Mouse (Mus musculus): Measurements from ENCODE around the gene Runx3. TPM values are rescaled to one million over a fixed set of nuclear protein-coding genes. Genes with fewer than 3 reads are reported as not detected.

Gene Runx3
- polyA plus RNA-seq, 1 experiment from 2014 or later = not detected

GRCm38 (mm10) chr4:135190364-135190763 is 69.9 kb downstream of the Runx3 start:
- H3K4me2 ChIP-seq (replicated peaks) = no peak overlapping the region
- no peak overlapping the region for H3K4me3 ChIP-seq (replicated peaks)
- no peaks in the 10 kb centered on the region for H3K36me3 ChIP-seq
- no peak overlapping the region for H3K9ac ChIP-seq (replicated peaks)
- no peak overlapping the region for H3K27ac ChIP-seq
- WGBS = 88% methylated on average over 1 of the region's 1 CpGs
- no peaks in the 10 kb centered on the region for H3K9me3 ChIP-seq
- no peaks in the 10 kb centered on the region for H3K27me3 ChIP-seq
- ATAC-seq = no peak
- no peaks in the 10 kb centered on the region for H3K4me1 ChIP-seq (replicated peaks)

GRCm38 (mm10) chr4:135191185-135191584 is 70.7 kb downstream of the Runx3 start:
- WGBS = 73% methylated on average over 1 of the region's 1 CpGs
- ATAC-seq = no peak

GRCm38 (mm10) chr4:135191604-135192003 is 71.2 kb downstream of the Runx3 start:
- 76% methylated on average over 11 of the region's 11 CpGs for WGBS
- Histone ChIP-seq H3K27ac (no peak overlapping the region), H3K9me3 (no peaks in the 10 kb centered on the region), H3K4me1 (replicated peaks) (no peaks in the 10 kb centered on the region), H3K27me3 (no peaks in the 10 kb centered on the region), H3K36me3 (no peaks in the 10 kb centered on the region), H3K4me3 (replicated peaks) (no peak overlapping the region), H3K9ac (replicated peaks) (no peak overlapping the region), H3K4me2 (replicated peaks) (no peak overlapping the region)
- ATAC-seq = no peak

More at GRCm38 (mm10) chr4:135191185-135191584, 70.7 kb downstream of the Runx3 start:
- no peaks in the 10 kb centered on the region for H3K4me1 ChIP-seq (replicated peaks)
- no peak overlapping the region for H3K4me2 ChIP-seq (replicated peaks)
- no peak overlapping the region for H3K9ac ChIP-seq (replicated peaks)
- no peaks in the 10 kb centered on the region for H3K36me3 ChIP-seq
- H3K27me3 ChIP-seq = no peaks in the 10 kb centered on the region
- H3K4me3 ChIP-seq (replicated peaks) = no peak overlapping the region
- H3K27ac ChIP-seq = no peak overlapping the region
- no peaks in the 10 kb centered on the region for H3K9me3 ChIP-seq

- no peaks in the 10 kb centered on the region for H3K36me3 ChIP-seq
- H3K27ac ChIP-seq = no peak overlapping the region
- WGBS = 81% methylated on average over 5 of the region's 5 CpGs
- no peaks in the 10 kb centered on the region for H3K9me3 ChIP-seq
- H3K9ac ChIP-seq (replicated peaks) = no peak overlapping the region
- no peak for ATAC-seq
- no peaks in the 10 kb centered on the region for H3K4me1 ChIP-seq (replicated peaks)
- no peaks in the 10 kb centered on the region for H3K27me3 ChIP-seq
- H3K4me2 ChIP-seq (replicated peaks) = no peak overlapping the region
- no peak overlapping the region for H3K4me3 ChIP-seq (replicated peaks)
Measured at GRCm38 (mm10) chr4:135192841-135193240, 72.4 kb downstream of the Runx3 start.

GRCm38 (mm10) chr4:135197857-135198256 is 77.4 kb downstream of the Runx3 start:
- H3K9me3 ChIP-seq = no peaks in the 10 kb centered on the region
- H3K36me3 ChIP-seq = no peaks in the 10 kb centered on the region
- H3K27ac ChIP-seq = no peak overlapping the region
- no peak overlapping the region for H3K9ac ChIP-seq (replicated peaks)
- no peaks in the 10 kb centered on the region for H3K27me3 ChIP-seq
- H3K4me1 ChIP-seq (replicated peaks) = no peaks in the 10 kb centered on the region
- no peak overlapping the region for H3K4me2 ChIP-seq (replicated peaks)
- WGBS = 87% methylated on average over 8 of the region's 8 CpGs
- no peak for ATAC-seq
- no peak overlapping the region for H3K4me3 ChIP-seq (replicated peaks)

- Histone ChIP-seq H3K36me3 (no peaks in the 10 kb centered on the region), H3K4me2 (replicated peaks) (no peak overlapping the region), H3K9ac (replicated peaks) (no peak overlapping the region), H3K4me3 (replicated peaks) (no peak overlapping the region), H3K9me3 (no peaks in the 10 kb centered on the region), H3K27ac (no peak overlapping the region), H3K4me1 (replicated peaks) (peaks cover 19% of the 10 kb centered on the region), H3K27me3 (peaks cover 32% of the 10 kb centered on the region)
- no peak for ATAC-seq
- WGBS = 68% methylated on average over 16 of the region's 16 CpGs
Measured at GRCm38 (mm10) chr4:135201771-135202170, 81.3 kb downstream of the Runx3 start.

GRCm38 (mm10) chr4:135203279-135203678 is 82.8 kb downstream of the Runx3 start:
- Histone ChIP-seq H3K4me3 (replicated peaks) (peak overlapping the region; percentile 21), H3K9ac (replicated peaks) (no peak overlapping the region), H3K27me3 (peaks cover 41% of the 10 kb centered on the region), H3K4me2 (replicated peaks) (peak overlapping the region; percentile 47), H3K27ac (no peak overlapping the region), H3K9me3 (no peaks in the 10 kb centered on the region), H3K36me3 (no peaks in the 10 kb centered on the region), H3K4me1 (replicated peaks) (peaks cover 19% of the 10 kb centered on the region)
- WGBS = 15% methylated on average over 14 of the region's 14 CpGs
- ATAC-seq = no peak

- H3K4me3 ChIP-seq (replicated peaks) = peak overlapping the region; percentile 21; the same call in 1 of the 2 replicates
- WGBS = 23% methylated on average over 17 of the region's 17 CpGs
Measured at GRCm38 (mm10) chr4:135203806-135204560, 83.5 kb downstream of the Runx3 start.

GRCm38 (mm10) chr4:135204666-135205065 is 84.2 kb downstream of the Runx3 start:
- Histone ChIP-seq H3K27ac (no peak overlapping the region), H3K9ac (replicated peaks) (no peak overlapping the region), H3K4me3 (replicated peaks) (no peak overlapping the region), H3K9me3 (no peaks in the 10 kb centered on the region), H3K36me3 (no peaks in the 10 kb centered on the region), H3K27me3 (peaks cover 41% of the 10 kb centered on the region), H3K4me1 (replicated peaks) (peaks cover 19% of the 10 kb centered on the region), H3K4me2 (replicated peaks) (no peak overlapping the region)
- no peak for ATAC-seq
- 61% methylated on average over 5 of the region's 5 CpGs for WGBS

More at GRCm38 (mm10) chr4:135203806-135204560, 83.5 kb downstream of the Runx3 start:
- H3K36me3 ChIP-seq = no peaks in the 10 kb centered on the region
- peaks cover 41% of the 10 kb centered on the region for H3K27me3 ChIP-seq
- no peaks in the 10 kb centered on the region for H3K9me3 ChIP-seq
- peaks cover 19% of the 10 kb centered on the region for H3K4me1 ChIP-seq (replicated peaks)
- ATAC-seq = no peak
- H3K4me2 ChIP-seq (replicated peaks) = peak overlapping the region; percentile 47
- H3K27ac ChIP-seq = no peak overlapping the region
- peak overlapping the region; percentile 23; the same call in 1 of the 2 replicates for H3K9ac ChIP-seq (replicated peaks)

- Histone ChIP-seq H3K4me2 (replicated peaks) (no peak overlapping the region; the same call in 1 of the 2 replicates), H3K27me3 (peaks cover 41% of the 10 kb centered on the region), H3K4me1 (replicated peaks) (peaks cover 19% of the 10 kb centered on the region), H3K9me3 (no peaks in the 10 kb centered on the region), H3K36me3 (no peaks in the 10 kb centered on the region), H3K27ac (no peak overlapping the region), H3K4me3 (replicated peaks) (no peak overlapping the region), H3K9ac (replicated peaks) (no peak overlapping the region)
- WGBS = 12% methylated on average over 5 of the region's 5 CpGs
- ATAC-seq = no peak
Measured at GRCm38 (mm10) chr4:135205254-135205653, 84.8 kb downstream of the Runx3 start.

GRCm38 (mm10) chr4:135205711-135206600 is 85.5 kb downstream of the Runx3 start:
- ATAC-seq = peak; percentile 67
- Histone ChIP-seq H3K27me3 (peaks cover 41% of the 10 kb centered on the region), H3K9me3 (no peaks in the 10 kb centered on the region), H3K36me3 (0 out of 2 replicates have a peak, but pooled peaks cover 4% of the 10 kb centered on the region), H3K4me1 (replicated peaks) (peaks cover 19% of the 10 kb centered on the region), H3K4me3 (replicated peaks) (peak overlapping the region; percentile 41), H3K9ac (replicated peaks) (peak overlapping the region; percentile 53), H3K4me2 (replicated peaks) (peak overlapping the region; percentile 82), H3K27ac (no peak overlapping the region)
- WGBS = 2% methylated on average over 41 of the region's 47 CpGs

- WGBS = 74% methylated on average over 2 of the region's 2 CpGs
- H3K27ac ChIP-seq = no peak overlapping the region
- H3K4me3 ChIP-seq (replicated peaks) = no peak overlapping the region
- no peaks in the 10 kb centered on the region for H3K9me3 ChIP-seq
- peaks cover 24% of the 10 kb centered on the region for H3K36me3 ChIP-seq
- ATAC-seq = no peak
- peaks cover 27% of the 10 kb centered on the region for H3K27me3 ChIP-seq
- H3K4me2 ChIP-seq (replicated peaks) = no peak overlapping the region
- peaks cover 5% of the 10 kb centered on the region for H3K4me1 ChIP-seq (replicated peaks)
- no peak overlapping the region for H3K9ac ChIP-seq (replicated peaks)
Measured at GRCm38 (mm10) chr4:135209846-135210245, 89.4 kb downstream of the Runx3 start.

Measured in midbrain, embryonic 13.5 days (tissue).